Mouse (Mus musculus) neural tube, embryonic 12.5 days (tissue): ENCODE data around the gene Prune1. TPM values are rescaled to one million over a fixed set of nuclear protein-coding genes. Genes with fewer than 3 reads are reported as not detected.
A peak's percentile ranks its signal among the peaks of the same experiment; 100 is the strongest.

Experiments
- ATAC-seq: fragments of 200-750 bp; cut with Nextera tagmentation; 2 replicates; pipeline ENCODE4 v1.8.0; 2017; ENCODE audit warnings: low read depth, mild to moderate bottlenecking, moderate TSS enrichment, moderate library complexity; ENCODE audit not compliant: low FRiP score
- H3K27ac ChIP-seq: fragments of 300-500 bp; sonication (generic); 2 replicates; pipeline ENCODE4 v1.5.1; 2016
- H3K27me3 ChIP-seq: fragments of 300-500 bp; sonication (generic); replicated peaks from 2 replicates; pipeline ENCODE4 v1.6.1; 2016; ENCODE audit warnings: mild to moderate bottlenecking
- H3K36me3 ChIP-seq: fragments of 300-500 bp; sonication (generic); 2 replicates; pipeline ENCODE4 v1.6.1; 2016; ENCODE audit warnings: mild to moderate bottlenecking
- H3K4me1 ChIP-seq: fragments of 300-500 bp; sonication (generic); 2 replicates; pipeline ENCODE4 v1.6.1; 2016
- H3K4me2 ChIP-seq: fragments of 300-500 bp; sonication (generic); replicated peaks from 2 replicates; pipeline ENCODE4 v1.6.1; 2016; ENCODE audit warnings: mild to moderate bottlenecking
- H3K4me3 ChIP-seq: fragments of 300-500 bp; sonication (generic); 2 replicates; pipeline ENCODE4 v1.5.1; 2016
- H3K9ac ChIP-seq: fragments of 300-500 bp; sonication (generic); 2 replicates; pipeline ENCODE4 v1.6.1; 2016; ENCODE audit warnings: mild to moderate bottlenecking
- H3K9me3 ChIP-seq: fragments of 300-500 bp; sonication (generic); 2 replicates; pipeline ENCODE4 v1.6.1; 2016; ENCODE audit warnings: mild to moderate bottlenecking
- WGBS: fragments of 180-500 bp; shearing (Covaris S2); methylation state at CpG from one replicate; pipeline ENCODE4 v1.1.7; 2016; 5-methylcytosine and 5-hydroxymethylcytosine counted together
- polyA plus RNA-seq: library from polyadenylated mRNA; unstranded; fragments of >200 nt; fragmentation: Nextera tagmentation; extraction: Ambion mirVana; gene quantifications from 2 replicates; pipeline ENCODE4 v1.2.1, GENCODE M21; 2016

Gene Prune1
- polyA plus RNA-seq: 34.9 and 36.1 TPM in 2 replicates

DNA sequence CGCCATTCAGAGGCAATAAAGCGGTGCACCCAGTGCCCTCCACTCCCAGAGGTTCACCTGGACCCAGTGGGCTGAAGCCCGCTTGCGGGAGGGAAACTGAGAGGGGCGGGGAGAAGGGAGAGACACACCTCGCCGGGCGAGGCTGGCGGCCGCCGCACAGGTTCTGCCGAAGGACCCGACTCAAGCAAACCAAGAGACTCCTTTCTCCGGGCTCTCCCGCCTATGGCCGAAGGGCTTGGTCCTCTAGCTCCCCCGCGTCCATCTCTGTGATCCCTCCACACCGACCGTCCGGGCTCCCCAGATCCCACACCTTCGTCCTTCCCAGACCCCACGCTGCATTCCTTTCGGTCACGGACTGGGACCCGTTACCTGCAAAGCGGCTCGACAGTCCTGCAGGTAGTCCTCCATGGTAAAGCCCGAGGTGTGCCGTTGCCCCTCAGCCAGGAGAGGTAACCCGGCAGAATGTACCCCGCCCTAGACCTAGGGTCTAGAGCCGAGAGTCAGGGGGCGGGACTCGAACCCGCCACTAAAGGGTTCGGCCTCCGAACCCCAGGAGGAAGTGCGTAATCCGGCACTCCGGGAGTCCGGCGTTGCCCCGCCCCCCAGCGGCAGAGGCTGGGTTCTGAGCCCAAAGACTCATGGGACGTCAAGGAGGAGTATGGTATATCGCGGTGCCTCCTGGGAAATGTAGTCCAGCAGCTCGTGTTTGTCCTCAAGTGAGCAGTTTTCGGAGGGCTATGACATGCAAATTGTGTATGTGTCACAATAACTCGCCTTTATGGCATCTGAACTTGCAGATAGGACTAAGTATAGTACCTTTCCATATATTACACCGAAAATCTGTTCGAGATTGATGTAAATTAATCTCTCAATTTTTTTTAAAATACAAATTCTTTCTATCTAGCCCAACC lies at the start of gene Prune1, which contains the start of gene Mindy1:
TSS of gene Prune1 (minus strand) at position 861 of the 911 bp plus-strand sequence.
TSS of gene Mindy1 (plus strand) at position 130 of the 911 bp plus-strand sequence.
- peak within 1 kb of the TSS; percentile 90 for H3K27ac ChIP-seq
- H3K9me3 ChIP-seq: no peaks in the 10 kb centered on the region
- H3K4me3 ChIP-seq: peak within 1 kb of the TSS; percentile 74
- peaks cover 21% of the 10 kb centered on the region for H3K4me1 ChIP-seq
- H3K36me3 ChIP-seq: 0 out of 2 replicates have a peak, but pooled peaks cover under 1% of the 10 kb centered on the region
- peak; percentile 90 for ATAC-seq
- peak within 1 kb of the TSS; percentile 86 for H3K9ac ChIP-seq
- peak within 1 kb of the TSS; percentile 72 for H3K4me2 ChIP-seq
- 1% methylated on average over 53 of the region's 53 CpGs for WGBS
- no peaks in the 10 kb centered on the region for H3K27me3 ChIP-seq

DNA sequence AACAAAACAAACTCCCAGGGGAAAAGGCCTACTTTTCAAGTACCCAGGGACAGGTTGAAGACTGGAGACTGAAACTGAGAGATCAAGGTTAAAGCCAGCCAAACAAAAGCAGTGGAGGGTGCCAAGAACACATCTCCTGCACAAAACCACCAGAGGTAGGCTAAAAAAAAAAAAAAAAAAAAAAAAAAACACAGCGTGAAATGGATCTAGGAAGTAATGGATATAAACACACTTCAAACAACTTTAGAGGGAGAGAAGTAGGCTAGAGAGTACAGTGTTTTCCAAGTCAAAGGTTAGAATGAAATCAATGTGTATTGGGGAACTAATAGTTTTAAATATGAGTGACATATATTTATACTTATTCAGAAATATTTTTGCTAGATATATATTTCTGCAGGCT lies 49.7 kb upstream of the Prune1 start:
- Histone ChIP-seq H3K9me3 (no peaks in the 10 kb centered on the region), H3K4me2 (no peak overlapping the region), H3K36me3 (peaks cover 80% of the 10 kb centered on the region), H3K27me3 (no peaks in the 10 kb centered on the region), H3K4me1 (no peaks in the 10 kb centered on the region), H3K9ac (no peak overlapping the region), H3K4me3 (no peak overlapping the region), H3K27ac (no peak overlapping the region)
- ATAC-seq: no peak
- WGBS: 83% methylated on average over 1 of the region's 1 CpGs

- Histone ChIP-seq H3K9me3 (no peaks in the 10 kb centered on the region), H3K27ac (no peak overlapping the region), H3K4me1 (no peaks in the 10 kb centered on the region), H3K9ac (no peak overlapping the region), H3K4me2 (no peak overlapping the region), H3K27me3 (no peaks in the 10 kb centered on the region), H3K4me3 (no peak overlapping the region), H3K36me3 (peaks cover 84% of the 10 kb centered on the region)
- WGBS: 80% methylated on average over 1 of the region's 1 CpGs
- ATAC-seq: no peak
These were observed 47.0 kb upstream of the Prune1 start for GRCm38 (mm10) chr3:95328803-95329404.

DNA sequence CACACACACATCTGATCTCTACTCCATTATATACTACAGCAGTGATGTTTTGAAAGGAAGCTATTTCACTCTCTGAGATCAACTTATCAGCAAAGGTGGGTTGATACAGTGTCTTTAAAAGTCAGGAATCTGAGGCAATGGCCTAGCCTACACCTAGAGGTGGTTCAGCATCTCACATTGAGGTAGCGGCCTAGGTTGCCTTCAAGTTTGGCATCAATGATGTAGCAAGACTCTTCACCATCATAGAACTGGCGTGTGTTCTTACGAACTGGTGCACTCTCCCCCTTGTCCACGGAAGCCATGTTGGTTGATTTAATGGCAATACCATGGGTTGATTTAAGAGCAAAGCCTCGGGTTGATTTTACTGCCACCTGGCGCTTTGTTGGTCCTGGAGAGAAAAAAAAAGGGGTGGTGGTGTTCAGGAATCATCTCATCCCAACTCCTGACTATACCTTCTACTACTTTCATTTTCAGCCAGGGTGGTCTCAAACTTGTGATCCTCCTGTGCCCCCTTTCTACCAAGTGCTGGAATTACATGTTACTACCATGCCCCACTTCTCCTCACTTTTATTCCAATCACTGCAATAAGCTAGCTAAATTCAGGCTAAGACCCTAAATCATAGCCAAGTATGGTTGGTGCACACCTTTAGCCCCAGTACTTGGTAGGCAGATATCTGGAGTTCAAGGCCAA lies 42.7 kb upstream of the Prune1 start:
- ATAC-seq: no peak
- 97% methylated on average over 6 of the region's 6 CpGs for WGBS

GRCm38 (mm10) chr3:95323429-95323828 lies 41.6 kb upstream of the Prune1 start:
- no peak for ATAC-seq
- H3K4me1 ChIP-seq: 0 out of 2 replicates have a peak, but pooled peaks cover 7% of the 10 kb centered on the region
- no peak overlapping the region for H3K4me2 ChIP-seq
- H3K9me3 ChIP-seq: no peaks in the 10 kb centered on the region
- WGBS: 96% methylated on average over 3 of the region's 3 CpGs
- H3K36me3 ChIP-seq: peaks cover 84% of the 10 kb centered on the region
- no peak overlapping the region for H3K4me3 ChIP-seq
- no peak overlapping the region for H3K27ac ChIP-seq
- no peak overlapping the region for H3K9ac ChIP-seq
- no peaks in the 10 kb centered on the region for H3K27me3 ChIP-seq

More for the DNA sequence above, 42.7 kb upstream of the Prune1 start:
- no peaks in the 10 kb centered on the region for H3K27me3 ChIP-seq
- no peaks in the 10 kb centered on the region for H3K4me1 ChIP-seq
- no peaks in the 10 kb centered on the region for H3K9me3 ChIP-seq
- peaks cover 89% of the 10 kb centered on the region for H3K36me3 ChIP-seq
- no peak overlapping the region for H3K9ac ChIP-seq
- H3K4me2 ChIP-seq: no peak overlapping the region
- no peak overlapping the region for H3K4me3 ChIP-seq
- no peak overlapping the region for H3K27ac ChIP-seq

- H3K9me3 ChIP-seq: no peaks in the 10 kb centered on the region
- no peak overlapping the region for H3K4me2 ChIP-seq
- no peak overlapping the region for H3K4me3 ChIP-seq
- H3K4me1 ChIP-seq: peaks cover 27% of the 10 kb centered on the region
- 76% methylated on average over 12 of the region's 12 CpGs for WGBS
- H3K36me3 ChIP-seq: peaks cover 52% of the 10 kb centered on the region
- no peaks in the 10 kb centered on the region for H3K27me3 ChIP-seq
- no peak for ATAC-seq
- no peak overlapping the region for H3K27ac ChIP-seq
- H3K9ac ChIP-seq: no peak overlapping the region
These were observed 38.1 kb upstream of the Prune1 start for GRCm38 (mm10) chr3:95319701-95320625.

DNA sequence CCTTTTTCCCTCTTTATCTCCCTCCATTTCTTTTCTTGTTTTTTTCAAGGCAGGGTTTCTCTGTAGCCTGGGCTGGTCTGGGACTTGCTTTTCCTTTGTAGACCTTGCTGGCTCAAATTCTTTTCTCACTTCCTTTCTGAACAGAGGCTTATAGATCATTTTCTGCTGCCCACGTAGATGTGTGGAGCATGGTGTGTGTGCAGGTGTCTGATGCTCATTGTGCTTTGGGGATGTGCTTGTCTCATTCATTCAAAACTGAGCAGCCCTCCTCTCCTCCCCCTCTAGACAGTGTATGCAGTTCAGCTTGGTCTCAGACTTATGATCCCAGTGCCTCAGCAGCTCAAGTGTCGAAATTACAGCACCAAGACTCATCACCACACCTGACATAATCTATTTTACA lies 37.2 kb upstream of the Prune1 start:
- peaks cover 27% of the 10 kb centered on the region for H3K4me1 ChIP-seq
- no peak overlapping the region for H3K4me2 ChIP-seq
- no peak for ATAC-seq
- H3K36me3 ChIP-seq: peaks cover 43% of the 10 kb centered on the region
- no peak overlapping the region for H3K27ac ChIP-seq
- H3K4me3 ChIP-seq: no peak overlapping the region
- no peaks in the 10 kb centered on the region for H3K9me3 ChIP-seq
- H3K9ac ChIP-seq: no peak overlapping the region
- H3K27me3 ChIP-seq: no peaks in the 10 kb centered on the region
- 75% methylated on average over 2 of the region's 2 CpGs for WGBS

GRCm38 (mm10) chr3:95318548-95318947 lies 36.7 kb upstream of the Prune1 start:
- Histone ChIP-seq H3K36me3 (peaks cover 38% of the 10 kb centered on the region), H3K9ac (no peak overlapping the region), H3K9me3 (no peaks in the 10 kb centered on the region), H3K4me3 (no peak overlapping the region), H3K4me1 (peaks cover 27% of the 10 kb centered on the region), H3K27me3 (no peaks in the 10 kb centered on the region), H3K27ac (no peak overlapping the region), H3K4me2 (no peak overlapping the region)
- 50% methylated on average over 6 of the region's 6 CpGs for WGBS
- ATAC-seq: no peak

DNA sequence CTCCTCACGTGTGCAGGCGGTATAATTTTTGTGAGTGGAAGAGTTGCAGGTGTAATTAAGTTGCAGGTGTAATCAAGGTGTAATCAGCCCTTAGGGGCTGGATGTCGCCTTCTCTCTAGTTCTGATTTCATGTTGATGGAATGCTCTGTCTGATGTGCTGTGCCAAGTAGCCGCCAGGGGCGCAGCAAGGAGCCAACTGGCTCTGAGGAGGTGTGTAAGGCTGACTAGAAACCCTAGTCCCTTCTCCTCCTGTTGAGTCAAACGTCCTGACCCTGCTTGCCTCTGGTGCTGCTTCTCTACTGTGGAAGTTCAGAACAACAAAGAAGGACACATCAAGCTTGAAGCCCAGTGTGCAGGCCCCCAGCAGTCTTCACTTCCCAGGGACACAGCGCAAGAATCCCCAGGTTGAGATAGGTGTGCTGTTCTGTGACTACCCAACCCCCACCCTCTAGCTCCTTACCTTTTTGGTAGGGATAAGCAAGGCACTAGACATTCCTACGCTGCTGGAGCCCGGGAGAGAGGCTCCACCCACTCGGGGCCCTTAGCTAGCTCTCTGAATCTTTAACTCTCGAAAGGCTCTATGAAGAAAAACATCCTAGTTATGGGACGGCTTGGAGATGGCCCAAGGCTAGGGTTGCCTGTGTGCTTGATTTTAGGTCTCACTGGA lies 35.7 kb upstream of the Prune1 start:
- WGBS: 25% methylated on average over 12 of the region's 12 CpGs
- ATAC-seq: no peak
- no peak overlapping the region for H3K9ac ChIP-seq
- no peaks in the 10 kb centered on the region for H3K9me3 ChIP-seq
- no peak overlapping the region for H3K4me3 ChIP-seq
- peaks cover 27% of the 10 kb centered on the region for H3K4me1 ChIP-seq
- H3K4me2 ChIP-seq: peak overlapping the region; percentile 32; the same call in 1 of the 2 replicates
- peaks cover 28% of the 10 kb centered on the region for H3K36me3 ChIP-seq
- H3K27me3 ChIP-seq: no peaks in the 10 kb centered on the region
- no peak overlapping the region for H3K27ac ChIP-seq

DNA sequence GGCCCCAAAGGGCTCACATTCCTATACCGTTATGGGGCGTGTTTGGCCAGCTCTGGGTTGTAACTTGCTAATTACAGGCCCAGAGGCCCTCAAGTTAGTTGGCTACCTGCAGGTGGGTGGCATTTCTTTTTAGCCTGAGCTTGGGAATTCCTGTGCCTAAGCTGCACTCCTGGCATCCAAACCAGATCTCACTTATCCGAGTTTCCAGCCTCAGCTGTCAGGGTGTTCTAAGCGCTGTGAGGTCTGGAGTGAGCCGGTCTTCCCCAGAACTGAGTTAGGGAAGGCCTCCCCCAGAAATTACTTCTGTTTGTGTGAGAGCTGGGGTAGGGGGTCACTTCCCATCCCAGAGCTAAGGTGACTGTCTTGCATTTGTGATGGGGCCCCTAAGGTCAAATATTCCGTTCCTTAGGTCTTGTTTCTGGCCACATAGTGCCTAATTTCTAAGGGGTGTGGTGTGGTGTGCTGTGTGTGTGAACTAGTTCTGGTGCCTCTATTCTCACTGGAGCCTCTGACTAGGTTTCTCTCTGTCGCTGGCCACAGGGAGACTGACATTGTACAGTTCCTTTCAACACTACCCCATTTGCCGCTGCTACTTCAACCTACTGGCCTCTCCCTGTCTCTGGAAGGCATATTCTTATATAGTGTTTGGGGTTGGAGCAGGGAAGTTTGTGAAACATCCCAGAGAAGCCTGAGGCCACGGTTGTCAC lies 34.1 kb upstream of the Prune1 start:
- Histone ChIP-seq H3K9ac (peak overlapping the region; percentile 93), H3K27ac (peak overlapping the region; percentile 72; the same call in 1 of the 2 replicates), H3K4me1 (peaks cover 27% of the 10 kb centered on the region), H3K4me3 (peak overlapping the region; percentile 87), H3K4me2 (peak overlapping the region; percentile 76), H3K36me3 (peaks cover 12% of the 10 kb centered on the region), H3K9me3 (no peaks in the 10 kb centered on the region), H3K27me3 (no peaks in the 10 kb centered on the region)
- 14% methylated on average over 9 of the region's 9 CpGs for WGBS
- no peak for ATAC-seq
